Mouse (Mus musculus) granulocyte monocyte progenitor cell, adult 5-6 weeks (primary cell): ENCODE results near the gene Celf6. TPM values are rescaled to one million over a fixed set of nuclear protein-coding genes. Genes with fewer than 3 reads are reported as not detected.

Source experiments
- total RNA-seq, 2 experiments: library from RNA; stranded (forward) in 1 of 2; stranded (reverse) in 1 of 2; fragments of 200-712, 200-1000 nt in 1 of 2; fragments of >200 nt in 1 of 2; fragmentation: Nextera tagmentation in 1 of 2; gene quantifications; 2 replicates each; pipeline ENCODE4 v1.2.3; 2014 to 2017

The Celf6 gene
- total RNA-seq, 2 experiments from 2014 or later: not detected

Other genes starting within 250 kb of the Celf6 start
- 3.3 and 5.2 TPM in 2 replicates for gene Bbs4, start 224.4 kb upstream of the Celf6 start, total RNA-seq (2014; fragmentation: Nextera tagmentation)
- 12.3 and 19.4 TPM in 2 replicates for gene Bbs4, start 224.4 kb upstream of the Celf6 start, total RNA-seq (2017)
- gene Arih1, start 91.3 kb upstream of the Celf6 start, total RNA-seq (2014; fragmentation: Nextera tagmentation): 70.9 and 79.7 TPM in 2 replicates
- 59.9 and 89.5 TPM in 2 replicates for gene Arih1, start 91.3 kb upstream of the Celf6 start, total RNA-seq (2017)
- gene Hexa, start 38.4 kb upstream of the Celf6 start, total RNA-seq (2014; fragmentation: Nextera tagmentation): 172 and 180 TPM in 2 replicates
- 206 TPM in 2 replicates for gene Hexa, start 38.4 kb upstream of the Celf6 start, total RNA-seq (2017)
- gene Tmem202, start 38.1 kb upstream of the Celf6 start, total RNA-seq (2014; fragmentation: Nextera tagmentation): not detected in 2 replicates
- not detected in 2 replicates for gene Tmem202, start 38.1 kb upstream of the Celf6 start, total RNA-seq (2017)
- gene Parp6, start 39.4 kb downstream of the Celf6 start, total RNA-seq (2014; fragmentation: Nextera tagmentation): 24.7 and 34.6 TPM in 2 replicates
- 10.9 and 21.2 TPM in 2 replicates for gene Parp6, start 39.4 kb downstream of the Celf6 start, total RNA-seq (2017)
- gene Pkm, start 78.5 kb downstream of the Celf6 start, total RNA-seq (2014; fragmentation: Nextera tagmentation): 513 and 525 TPM in 2 replicates
- gene Pkm, start 78.5 kb downstream of the Celf6 start, total RNA-seq (2017): 1,005 and 1,006 TPM in 2 replicates
- gene Gramd2, start 102.2 kb downstream of the Celf6 start, total RNA-seq (2014; fragmentation: Nextera tagmentation): not detected in 2 replicates
- gene Gramd2, start 102.2 kb downstream of the Celf6 start, total RNA-seq (2017): not detected in 2 replicates
- gene Senp8, start 172.8 kb downstream of the Celf6 start, total RNA-seq (2014; fragmentation: Nextera tagmentation): 2.3 and 3.8 TPM in 2 replicates
- gene Senp8, start 172.8 kb downstream of the Celf6 start, total RNA-seq (2017): 4.5 and 5.5 TPM in 2 replicates
- gene Myo9a, start 173.0 kb downstream of the Celf6 start, total RNA-seq (2014; fragmentation: Nextera tagmentation): 6.8 and 11.2 TPM in 2 replicates
- gene Myo9a, start 173.0 kb downstream of the Celf6 start, total RNA-seq (2017): 19.4 and 26.4 TPM in 2 replicates